Mouse (Mus musculus) MEL (cell line): ENCODE results near the gene Slc7a11. TPM values are rescaled to one million over a fixed set of nuclear protein-coding genes. Genes with fewer than 3 reads are reported as not detected.

Experiments used
- DNase-seq: peaks from one replicate; pipeline ENCODE4 v3.0.0; 2011; ENCODE audit warnings: low read depth, low spot score
- H3K27ac ChIP-seq: 2 replicates; pipeline ENCODE4 v1.5.1; 2012; ENCODE audit warnings: low read depth, mild to moderate bottlenecking, control low read depth, low read length, moderate library complexity; ENCODE audit not compliant: control insufficient read depth
- H3K27me3 ChIP-seq, 2 experiments: fragments of 150-350 bp in 1 of 2; sonication (generic) in 1 of 2; 2 replicates each; pipeline ENCODE4 v1.6.1; 2012; ENCODE audit warnings: low read length in 2 of 2, mild to moderate bottlenecking in 2 of 2, improper control_type of control experiment in 1 of 2, moderate library complexity in 1 of 2; ENCODE audit not compliant: insufficient read depth in 2 of 2, control insufficient read depth in 1 of 2
- H3K36me3 ChIP-seq, 2 experiments: 2 replicates each; pipeline ENCODE4 v1.6.1; 2012 to 2014; ENCODE audit warnings: low read length in 2 of 2, improper control_type of control experiment in 1 of 2, inconsistent platforms in 1 of 2, mild to moderate bottlenecking in 1 of 2; ENCODE audit not compliant: insufficient read depth in 2 of 2, control insufficient read depth in 1 of 2
- H3K4me1 ChIP-seq, 2 experiments: fragments of 150-350 bp in 1 of 2; sonication (generic) in 1 of 2; 2 replicates each; pipeline ENCODE4 v1.6.1; 2012; ENCODE audit warnings: low read length in 2 of 2, improper control_type of control experiment in 1 of 2, mild to moderate bottlenecking in 1 of 2; ENCODE audit not compliant: insufficient read depth in 2 of 2, control insufficient read depth in 1 of 2
- H3K4me3 ChIP-seq, 2 experiments: fragments of 150-350 bp in 1 of 2; sonication (generic) in 1 of 2; 2 replicates each; pipeline ENCODE4 v1.5.1; 2012; ENCODE audit warnings: low read depth in 2 of 2, low read length in 2 of 2, mild to moderate bottlenecking in 2 of 2, moderate library complexity in 2 of 2, control low read depth in 1 of 2, improper control_type of control experiment in 1 of 2; ENCODE audit not compliant: control insufficient read depth in 1 of 2, insufficient read depth in 1 of 2
- H3K79me2 ChIP-seq: 2 replicates; pipeline ENCODE4 v1.6.1; 2012; ENCODE audit warnings: mild to moderate bottlenecking, low read length, moderate library complexity; ENCODE audit not compliant: control insufficient read depth, poor library complexity, insufficient read depth
- H3K9ac ChIP-seq: 2 replicates; pipeline ENCODE4 v1.6.1; 2012; ENCODE audit warnings: low read depth, mild to moderate bottlenecking, control low read depth, low read length, moderate library complexity; ENCODE audit not compliant: control insufficient read depth, poor library complexity, severe bottlenecking
- H3K9me3 ChIP-seq: fragments of 150-350 bp; sonication (generic); replicated peaks from 2 replicates; pipeline ENCODE4 v1.6.1; 2012; ENCODE audit warnings: mild to moderate bottlenecking, low read length, improper control_type of control experiment, moderate library complexity; ENCODE audit not compliant: insufficient read depth
- BHLHE40 ChIP-seq: IDR thresholded peaks from 2 replicates; pipeline ENCODE4 v1.6.1; 2012; ENCODE audit warnings: low read depth, mild to moderate bottlenecking, inconsistent platforms, low read length, improper control_type of control experiment, borderline replicate concordance
- CHD1 ChIP-seq: IDR thresholded peaks from 2 replicates; pipeline ENCODE4 v1.6.1; 2012; ENCODE audit warnings: low read depth, mild to moderate bottlenecking, inconsistent platforms, low read length, improper control_type of control experiment
- CHD2 ChIP-seq: IDR thresholded peaks from 2 replicates; pipeline ENCODE4 v1.6.1; 2011; ENCODE audit warnings: low read length, improper control_type of control experiment
- E2F4 ChIP-seq: IDR thresholded peaks from 2 replicates; pipeline ENCODE4 v1.6.1; 2011; ENCODE audit warnings: low read depth, low read length, improper control_type of control experiment, borderline replicate concordance
- ETS1 ChIP-seq: IDR thresholded peaks from 2 replicates; pipeline ENCODE4 v1.6.1; 2012; ENCODE audit warnings: low read depth, mild to moderate bottlenecking, inconsistent platforms, low read length, improper control_type of control experiment, moderate library complexity
- GABPA ChIP-seq: IDR thresholded peaks from 2 replicates; pipeline ENCODE4 v1.6.1; 2012; ENCODE audit warnings: low read depth, mild to moderate bottlenecking, inconsistent platforms, low read length, improper control_type of control experiment, moderate library complexity
- GATA1 ChIP-seq: IDR thresholded peaks from 2 replicates; pipeline ENCODE4 v1.6.1; 2011; ENCODE audit warnings: low read depth, low read length, improper control_type of control experiment
- MAFK ChIP-seq: IDR thresholded peaks from 2 replicates; pipeline ENCODE4 v1.6.1; 2011; ENCODE audit warnings: low read depth, mild to moderate bottlenecking, low read length, improper control_type of control experiment, borderline replicate concordance
- MAX ChIP-seq: IDR thresholded peaks from 2 replicates; pipeline ENCODE4 v1.6.1; 2011; ENCODE audit warnings: low read length, improper control_type of control experiment
- MAZ ChIP-seq: IDR thresholded peaks from 2 replicates; pipeline ENCODE4 v1.6.1; 2012; ENCODE audit warnings: low read depth, mild to moderate bottlenecking, inconsistent platforms, low read length, improper control_type of control experiment
- MEF2A ChIP-seq: IDR thresholded peaks from 2 replicates; pipeline ENCODE4 v1.6.1; 2014; ENCODE audit warnings: low read depth, mild to moderate bottlenecking, inconsistent platforms, low read length, improper control_type of control experiment; ENCODE audit not compliant: poor library complexity, insufficient replicate concordance, severe bottlenecking; ENCODE audit errors: extremely low read depth
- MXI1 ChIP-seq: IDR thresholded peaks from 2 replicates; pipeline ENCODE4 v1.6.1; 2011; ENCODE audit warnings: mild to moderate bottlenecking, low read depth, low read length, improper control_type of control experiment
- MYB ChIP-seq: IDR thresholded peaks from 2 replicates; pipeline ENCODE4 v1.6.1; 2011; ENCODE audit warnings: mild to moderate bottlenecking, low read depth, low read length, improper control_type of control experiment
- MYC ChIP-seq: IDR thresholded peaks from 2 replicates; pipeline ENCODE4 v1.6.1; 2011; ENCODE audit warnings: low read depth, mild to moderate bottlenecking, low read length, improper control_type of control experiment, moderate library complexity
- NRF1 ChIP-seq: IDR thresholded peaks from 2 replicates; pipeline ENCODE4 v1.6.1; 2014; ENCODE audit warnings: low read depth, mild to moderate bottlenecking, inconsistent platforms, low read length, improper control_type of control experiment, moderate library complexity; ENCODE audit not compliant: poor library complexity, insufficient read depth, severe bottlenecking
- POLR2AphosphoS5 ChIP-seq: IDR thresholded peaks from 2 replicates; pipeline ENCODE4 v1.6.1; 2012; ENCODE audit warnings: low read depth, borderline replicate concordance, mild to moderate bottlenecking, inconsistent platforms, low read length, moderate library complexity, mixed read lengths
- RAD21 ChIP-seq: IDR thresholded peaks from 2 replicates; pipeline ENCODE4 v1.6.1; 2011; ENCODE audit warnings: mild to moderate bottlenecking, low read depth, low read length, improper control_type of control experiment
- RCOR1 ChIP-seq: IDR thresholded peaks from 2 replicates; pipeline ENCODE4 v1.6.1; 2012; ENCODE audit warnings: low read depth, mild to moderate bottlenecking, inconsistent platforms, low read length, improper control_type of control experiment
- SIN3A ChIP-seq: IDR thresholded peaks from 2 replicates; pipeline ENCODE4 v1.6.1; 2012; ENCODE audit warnings: low read length, improper control_type of control experiment, inconsistent platforms
- SMC3 ChIP-seq: IDR thresholded peaks from 2 replicates; pipeline ENCODE4 v1.6.1; 2011; ENCODE audit warnings: low read depth, low read length, improper control_type of control experiment
- USF2 ChIP-seq, 2 experiments: IDR thresholded peaks; 2 replicates each; pipeline ENCODE4 v1.6.1; 2011 to 2012; ENCODE audit warnings: improper control_type of control experiment in 2 of 2, low read length in 2 of 2, borderline replicate concordance in 1 of 2, inconsistent platforms in 1 of 2, low read depth in 1 of 2, mild to moderate bottlenecking in 1 of 2; ENCODE audit not compliant: insufficient read depth in 1 of 2
- ZC3H11A ChIP-seq: IDR thresholded peaks from 2 replicates; pipeline ENCODE4 v1.6.1; 2012; ENCODE audit warnings: low read depth, mild to moderate bottlenecking, inconsistent platforms, low read length, improper control_type of control experiment
- ZKSCAN1 ChIP-seq: IDR thresholded peaks from 2 replicates; pipeline ENCODE4 v1.6.1; 2012; ENCODE audit warnings: low read depth, mild to moderate bottlenecking, inconsistent platforms, low read length, improper control_type of control experiment, moderate library complexity
- polyA plus RNA-seq, 2 experiments: library from polyadenylated mRNA; stranded (reverse) in 1 of 2; unstranded in 1 of 2; fragments of >175 nt in 1 of 2; fragments of >200 nt in 1 of 2; gene quantifications; 2 replicates each; pipeline versions ENCODE4 v1.2.1 to v1.2.4; 2012; ENCODE audit warnings: low replicate concordance in 2 of 2, low read depth in 1 of 2; ENCODE audit not compliant: insufficient read length in 2 of 2, insufficient read depth in 1 of 2, missing spikeins in 1 of 2
- total RNA-seq: library from RNA; depleted of rRNA; stranded (reverse); fragments of 300-350 nt; gene quantifications from 2 replicates; pipeline ENCODE4 v1.2.3, GENCODE M21; 2012

Slc7a11 gene
- total and polyA plus RNA-seq, 3 experiments, result 0.69 to 3.3 TPM; not detected in 1

DNA sequence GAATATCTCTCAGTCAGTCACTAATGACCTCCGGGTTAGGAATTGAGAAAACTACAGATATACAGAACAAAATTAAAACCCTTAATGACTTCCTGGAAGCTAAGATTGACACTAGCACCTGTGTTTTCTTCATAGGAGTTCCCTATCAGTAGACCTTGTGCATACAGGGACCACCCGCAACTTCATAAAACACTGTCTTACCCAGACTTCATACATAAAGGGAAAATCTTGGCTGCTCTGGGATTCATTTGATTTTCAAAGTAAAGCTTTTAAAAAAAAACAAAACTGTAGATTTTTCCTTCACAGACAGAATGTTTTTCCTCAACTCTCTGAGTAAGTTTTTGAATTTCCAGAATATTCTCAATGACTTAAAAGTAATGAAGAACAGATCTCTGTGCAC is 477.8 kb downstream of the Slc7a11 start:
- no peak for DNase-seq
- Histone ChIP-seq H3K9ac (no peak overlapping the region), H3K27ac (no peak overlapping the region), H3K9me3 (no peaks in the 10 kb centered on the region), H3K27me3 (no peaks in the 10 kb centered on the region), H3K79me2 (no peaks in the 10 kb centered on the region), H3K4me3 (no peak overlapping the region), H3K4me1 (no peaks in the 10 kb centered on the region), H3K36me3 (no peaks in the 10 kb centered on the region)
- no peak for TF ChIP-seq USF2 (IDR thresholded peaks at IDR 0.05; ENCODE audit: borderline replicate concordance in 1 of 2, insufficient read depth in 1 of 2, low read depth in 1 of 2, low read length in 2 of 2)

GRCm38 (mm10) chr3:49960581-49960980 is 482.8 kb downstream of the Slc7a11 start:
- H3K27ac ChIP-seq, result no peak overlapping the region
- no peak overlapping the region for H3K9ac ChIP-seq
- TF ChIP-seq GABPA (no peak), MAZ (no peak), ZKSCAN1 (no peak), SMC3 (no peak), USF2 (IDR thresholded peaks at IDR 0.05; ENCODE audit: borderline replicate concordance in 1 of 2, insufficient read depth in 1 of 2, low read depth in 1 of 2, low read length in 2 of 2) (no peak), CHD1 (no peak), RCOR1 (no peak), E2F4 (no peak), MAX (no peak), MYC (no peak), SIN3A (no peak), MXI1 (no peak)
- TF ChIP-seq, all 39 proteins: peak for 0
- Histone ChIP-seq H3K9me3 (no peaks in the 10 kb centered on the region), H3K27me3 (no peaks in the 10 kb centered on the region), H3K36me3 (no peaks in the 10 kb centered on the region), H3K4me1 (no peaks in the 10 kb centered on the region), H3K4me3 (no peak overlapping the region), H3K79me2 (no peaks in the 10 kb centered on the region)
- DNase-seq, result no peak

- no peak overlapping the region for H3K9ac ChIP-seq
- H3K36me3 ChIP-seq, result no peaks in the 10 kb centered on the region
- H3K27ac ChIP-seq, result no peak overlapping the region
- no peak for DNase-seq
- no peak overlapping the region for H3K4me3 ChIP-seq
- TF ChIP-seq MAX (no peak), CHD1 (no peak), RAD21 (no peak), GATA1 (no peak), POLR2AphosphoS5 (no peak), BHLHE40 (no peak), MAZ (no peak), RCOR1 (no peak), ETS1 (no peak), ZC3H11A (no peak), NRF1 (no peak), MYB (no peak), MEF2A (no peak), MXI1 (no peak), CHD2 (no peak), MAFK (no peak)
- H3K27me3 ChIP-seq, result no peaks in the 10 kb centered on the region
- no peaks in the 10 kb centered on the region for H3K9me3 ChIP-seq
- no peaks in the 10 kb centered on the region for H3K79me2 ChIP-seq
- H3K4me1 ChIP-seq, result no peaks in the 10 kb centered on the region
These were observed 496.6 kb downstream of the Slc7a11 start for GRCm38 (mm10) chr3:49946845-49947244.
